Mouse (Mus musculus) megakaryocyte, embryonic 14.5 days (primary cell): Measurements from ENCODE around the gene Ntsr1. TPM values are rescaled to one million over a fixed set of nuclear protein-coding genes. Genes with fewer than 3 reads are reported as not detected.

ENCODE experiments used
- H3K27me3 ChIP-seq: replicated peaks from 2 replicates; pipeline ENCODE3; 2012; ENCODE audit warnings: inconsistent platforms
- H3K36me3 ChIP-seq: replicated peaks from 2 replicates; pipeline ENCODE3; 2012; ENCODE audit warnings: low read length, inconsistent platforms, mixed read lengths
- H3K4me1 ChIP-seq: 2 replicates; pipeline ENCODE4 v1.6.1; 2012; ENCODE audit warnings: inconsistent platforms
- H3K4me3 ChIP-seq: replicated peaks from 2 replicates; pipeline ENCODE3; 2012; ENCODE audit warnings: moderate library complexity, mild to moderate bottlenecking, inconsistent platforms
- H3K9me3 ChIP-seq: 2 replicates; pipeline ENCODE4 v1.6.1; 2012; ENCODE audit warnings: inconsistent platforms
- FLI1 ChIP-seq: IDR thresholded peaks from 2 replicates; pipeline ENCODE4 v1.6.1; 2012; ENCODE audit warnings: low read length, inconsistent platforms, mixed read lengths
- GATA1 ChIP-seq: IDR thresholded peaks from 3 replicates; pipeline ENCODE4 v1.6.1; 2012; ENCODE audit warnings: mixed read lengths, low read length, inconsistent platforms, borderline replicate concordance
- polyA plus RNA-seq: library from polyadenylated mRNA; stranded (reverse); fragments of >175 nt; gene quantifications from 2 replicates; pipeline ENCODE4 v1.2.3, GENCODE M21; 2012; ENCODE audit warnings: low replicate concordance; ENCODE audit not compliant: insufficient read depth

Gene Ntsr1
- polyA plus RNA-seq, 1 experiment: not detected

DNA sequence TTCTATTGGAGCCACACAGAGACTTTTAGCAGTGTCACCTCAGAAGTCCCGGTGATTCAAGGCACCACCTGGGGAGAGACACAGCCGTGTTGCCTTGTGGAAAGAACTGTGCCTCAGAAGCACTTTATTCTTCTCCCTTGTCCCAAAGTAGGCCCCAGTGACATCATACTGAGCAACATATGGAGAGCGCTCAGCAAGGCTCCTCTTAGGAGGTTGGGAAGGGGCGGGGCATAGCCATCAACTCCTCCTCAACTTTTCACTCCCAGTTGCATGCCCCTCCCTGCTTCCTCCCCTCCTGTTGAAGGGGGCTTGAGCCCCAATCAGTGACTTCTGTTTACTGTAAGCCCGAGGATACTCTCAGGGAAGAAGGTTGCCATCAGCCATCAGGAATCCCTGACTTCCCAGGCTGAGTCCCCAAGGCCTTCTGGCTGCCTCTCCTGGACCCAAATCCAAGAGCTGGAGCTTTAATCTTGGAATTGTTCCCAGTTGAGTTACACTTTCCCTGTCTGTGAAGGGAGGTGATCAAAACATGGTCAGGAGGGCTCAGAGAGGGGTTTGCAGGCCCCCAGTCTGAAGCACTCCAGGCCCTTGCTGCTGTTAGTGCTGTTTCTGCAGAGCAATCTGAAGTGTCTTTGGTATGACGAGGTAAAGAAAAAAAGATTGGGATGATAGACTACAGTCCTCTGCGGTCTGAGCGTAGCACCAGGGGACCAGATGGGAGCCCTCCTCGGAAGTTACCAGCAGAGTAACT, 1.6 kb downstream of the Ntsr1 start:
- peaks cover 85% of the 10 kb centered on the region for H3K27me3 ChIP-seq
- H3K9me3 ChIP-seq: no peaks in the 10 kb centered on the region
- H3K36me3 ChIP-seq: no peaks in the 10 kb centered on the region
- TF ChIP-seq FLI1 (no peak), GATA1 (no peak)
- H3K4me3 ChIP-seq: no peak overlapping the region
- peaks cover 16% of the 10 kb centered on the region; the same call in 1 of the 2 replicates for H3K4me1 ChIP-seq

- H3K9me3 ChIP-seq: no peaks in the 10 kb centered on the region
- no peaks in the 10 kb centered on the region for H3K36me3 ChIP-seq
- H3K27me3 ChIP-seq: peaks cover 70% of the 10 kb centered on the region
- H3K4me3 ChIP-seq: no peak overlapping the region
- no peak for TF ChIP-seq FLI1
- no peak for TF ChIP-seq GATA1
- H3K4me1 ChIP-seq: peaks cover 3% of the 10 kb centered on the region; the same call in 1 of the 2 replicates
Measured at GRCm38 (mm10) chr2:180506281-180506680, 6.5 kb downstream of the Ntsr1 start.

DNA sequence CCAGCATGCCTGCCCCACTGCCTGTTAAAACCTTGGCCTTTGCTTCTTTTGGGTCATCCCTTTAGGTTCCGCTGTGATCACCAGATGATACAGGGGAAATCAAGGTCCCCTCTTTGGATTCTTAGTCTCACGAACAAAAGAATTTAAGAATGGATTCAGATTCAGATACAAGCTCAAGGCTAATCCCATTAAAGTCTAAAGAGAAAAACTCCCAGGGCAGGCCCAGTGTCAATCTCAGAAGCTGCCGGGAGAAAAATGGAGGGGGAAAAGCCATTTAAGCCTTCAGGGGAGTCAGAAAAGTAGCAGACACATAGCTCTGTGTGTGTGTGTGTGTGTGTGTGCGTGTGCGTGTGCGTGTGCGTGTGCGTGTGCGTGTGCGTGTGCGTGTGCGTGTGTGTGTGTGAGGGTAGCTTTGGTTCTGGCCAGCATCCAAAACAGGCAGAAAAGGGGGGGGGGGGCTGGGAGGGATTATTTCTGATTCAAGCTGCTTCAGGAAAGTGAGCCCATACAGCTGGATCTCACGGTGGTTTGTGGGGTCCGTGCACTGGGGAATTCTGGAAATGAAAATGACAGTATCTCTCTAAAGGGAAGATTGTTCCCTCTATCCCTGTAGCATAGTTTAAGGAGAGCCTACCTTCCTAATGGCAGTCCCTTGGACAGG, 8.8 kb downstream of the Ntsr1 start:
- Histone ChIP-seq H3K9me3 (no peaks in the 10 kb centered on the region), H3K36me3 (no peaks in the 10 kb centered on the region), H3K27me3 (peaks cover 70% of the 10 kb centered on the region), H3K4me3 (no peak overlapping the region), H3K4me1 (peaks cover 20% of the 10 kb centered on the region)
- no peak for TF ChIP-seq GATA1
- TF ChIP-seq FLI1: no peak

DNA sequence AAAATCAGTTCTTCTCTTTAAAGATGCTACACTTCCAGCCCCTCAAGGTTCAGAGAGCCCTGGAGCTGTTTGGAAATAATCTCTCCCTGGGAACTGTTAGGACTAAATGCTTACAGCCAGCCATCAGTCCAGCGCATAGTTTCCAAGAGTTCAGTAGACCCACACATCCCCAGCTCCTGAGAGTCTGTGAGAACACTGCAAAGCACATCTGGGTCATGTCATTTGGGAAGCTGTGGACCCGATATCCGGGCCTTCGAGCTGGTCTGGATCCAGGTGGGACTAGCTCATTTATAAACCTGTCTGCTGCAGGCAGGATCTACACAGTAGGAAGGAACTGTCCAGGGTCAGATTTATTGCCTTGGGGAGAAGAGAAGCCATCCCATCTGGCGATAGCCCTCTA, 11.1 kb downstream of the Ntsr1 start:
- Histone ChIP-seq H3K4me1 (peaks cover 20% of the 10 kb centered on the region), H3K4me3 (no peak overlapping the region), H3K9me3 (no peaks in the 10 kb centered on the region), H3K36me3 (no peaks in the 10 kb centered on the region), H3K27me3 (peaks cover 71% of the 10 kb centered on the region)
- TF ChIP-seq FLI1 (no peak), GATA1 (no peak)

GRCm38 (mm10) chr2:180511875-180512661, 12.3 kb downstream of the Ntsr1 start:
- Histone ChIP-seq H3K9me3 (no peaks in the 10 kb centered on the region), H3K27me3 (peaks cover 65% of the 10 kb centered on the region), H3K36me3 (no peaks in the 10 kb centered on the region), H3K4me1 (peaks cover 17% of the 10 kb centered on the region), H3K4me3 (no peak overlapping the region)
- no peak for TF ChIP-seq FLI1
- no peak for TF ChIP-seq GATA1

DNA sequence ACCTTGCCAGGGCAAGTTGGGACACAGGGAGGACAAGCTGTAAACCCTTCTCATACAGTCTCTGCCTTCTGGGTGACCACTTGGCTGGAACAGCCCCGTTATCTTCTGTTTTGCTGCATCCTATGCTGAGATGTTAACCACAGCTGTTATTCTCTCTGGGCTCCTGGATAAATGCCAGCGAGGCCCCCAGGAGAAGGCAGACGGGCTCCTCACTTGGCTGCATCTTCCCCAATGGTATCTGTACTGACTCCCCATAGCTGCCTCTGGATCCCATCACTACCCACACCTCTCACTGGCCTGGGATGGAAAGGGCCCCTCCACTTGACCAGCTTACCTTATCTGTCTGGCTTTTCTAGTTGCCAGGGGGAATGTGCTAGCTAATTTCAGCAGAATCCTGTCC, 13.2 kb downstream of the Ntsr1 start:
- peaks cover 17% of the 10 kb centered on the region for H3K4me1 ChIP-seq
- peaks cover 65% of the 10 kb centered on the region for H3K27me3 ChIP-seq
- H3K36me3 ChIP-seq: no peaks in the 10 kb centered on the region
- no peaks in the 10 kb centered on the region for H3K9me3 ChIP-seq
- H3K4me3 ChIP-seq: no peak overlapping the region
- TF ChIP-seq GATA1 (no peak), FLI1 (no peak)

DNA sequence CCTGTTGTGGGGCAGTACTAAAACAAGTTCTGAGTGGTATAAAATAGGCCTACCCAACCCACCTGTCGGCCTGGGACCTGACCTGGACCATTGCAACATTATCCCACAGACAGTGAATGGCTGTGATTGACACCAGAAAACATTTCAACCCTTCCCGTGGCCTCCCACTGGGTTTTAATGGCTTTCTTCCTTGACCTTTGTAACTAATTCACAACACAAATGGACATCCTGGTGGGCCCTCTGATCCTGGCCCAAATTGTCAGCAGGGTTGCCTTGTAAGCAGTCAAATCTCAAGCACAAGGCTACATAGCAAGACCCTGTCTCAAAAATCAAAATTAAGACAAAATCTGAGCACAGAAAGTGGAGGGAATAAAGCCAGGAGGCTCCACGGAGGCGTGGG, 14.1 kb downstream of the Ntsr1 start:
- Histone ChIP-seq H3K27me3 (peaks cover 66% of the 10 kb centered on the region), H3K36me3 (no peaks in the 10 kb centered on the region), H3K4me3 (no peak overlapping the region), H3K4me1 (peaks cover 17% of the 10 kb centered on the region), H3K9me3 (no peaks in the 10 kb centered on the region)
- TF ChIP-seq FLI1 (no peak), GATA1 (no peak)

DNA sequence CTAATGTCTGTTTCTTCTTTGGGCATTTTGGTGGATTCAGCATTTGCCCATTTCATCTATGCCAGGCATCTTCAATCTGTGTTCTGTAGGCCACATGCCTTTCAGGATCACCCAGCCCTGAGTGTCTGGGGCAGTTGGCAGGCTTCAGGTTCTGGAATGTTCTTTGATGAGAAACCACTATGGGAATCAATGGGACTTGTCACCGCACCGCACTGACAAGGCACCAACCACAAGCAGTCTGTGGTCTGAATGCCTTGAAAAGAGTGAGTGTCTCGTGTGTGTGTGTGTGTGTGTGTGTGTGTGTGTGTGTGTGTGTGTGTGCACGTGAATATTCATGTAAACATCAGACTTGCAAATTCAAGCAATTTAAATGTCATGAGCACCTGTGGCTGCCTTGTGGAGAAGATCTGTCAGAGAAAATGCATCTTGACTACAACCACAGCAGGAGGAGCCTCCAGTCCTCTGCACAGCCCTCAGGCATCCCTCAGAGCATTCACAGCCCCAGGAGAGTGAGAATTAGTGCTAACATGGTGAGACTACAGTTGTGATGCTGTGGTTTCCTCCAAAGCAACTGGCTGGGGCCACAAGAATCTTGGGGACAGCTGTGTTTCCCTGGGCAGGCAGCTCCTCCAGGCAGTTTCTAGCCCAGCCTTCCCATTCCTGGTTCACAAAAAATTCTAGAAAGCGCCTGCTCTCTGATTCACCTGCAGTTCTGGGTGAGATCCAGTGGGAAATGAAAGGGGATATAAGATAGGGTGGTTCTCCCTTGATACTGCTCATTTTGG, 21.9 kb downstream of the Ntsr1 start:
- peaks cover 45% of the 10 kb centered on the region for H3K27me3 ChIP-seq
- H3K36me3 ChIP-seq: no peaks in the 10 kb centered on the region
- TF ChIP-seq FLI1 (no peak), GATA1 (no peak)
- peaks cover 5% of the 10 kb centered on the region for H3K9me3 ChIP-seq
- no peaks in the 10 kb centered on the region for H3K4me1 ChIP-seq
- H3K4me3 ChIP-seq: no peak overlapping the region

- Histone ChIP-seq H3K36me3 (no peaks in the 10 kb centered on the region), H3K4me3 (no peak overlapping the region), H3K9me3 (peaks cover 5% of the 10 kb centered on the region), H3K27me3 (peaks cover 53% of the 10 kb centered on the region), H3K4me1 (peaks cover 7% of the 10 kb centered on the region)
- TF ChIP-seq GATA1 (no peak), FLI1 (no peak)
Measured at GRCm38 (mm10) chr2:180522825-180523224, 23.0 kb downstream of the Ntsr1 start.
